Mouse (Mus musculus) embryonic facial prominence, embryonic 12.5 days (tissue): ENCODE results near the gene Wnk1. TPM values are rescaled to one million over a fixed set of nuclear protein-coding genes. Genes with fewer than 3 reads are reported as not detected.

Experiments
- ATAC-seq: fragments of 200-750 bp; cut with Nextera tagmentation; 2 replicates; pipeline ENCODE4 v1.8.0; 2017; ENCODE audit not compliant: insufficient number of reproducible peaks, insufficient read depth, low FRiP score, low TSS enrichment
- H3K27ac ChIP-seq: fragments of 300-500 bp; sonication (generic); 2 replicates; pipeline ENCODE4 v1.5.1; 2016; ENCODE audit warnings: mild to moderate bottlenecking
- H3K27me3 ChIP-seq: fragments of 300-500 bp; sonication (generic); 2 replicates; pipeline ENCODE4 v1.6.1; 2016; ENCODE audit warnings: mild to moderate bottlenecking, moderate library complexity
- H3K36me3 ChIP-seq: fragments of 300-500 bp; sonication (generic); 2 replicates; pipeline ENCODE4 v1.6.1; 2016; ENCODE audit warnings: mild to moderate bottlenecking
- H3K4me1 ChIP-seq: fragments of 300-500 bp; sonication (generic); 2 replicates; pipeline ENCODE4 v1.6.1; 2016
- H3K4me2 ChIP-seq: fragments of 300-500 bp; sonication (generic); replicated peaks from 2 replicates; pipeline ENCODE4 v1.6.1; 2016; ENCODE audit warnings: mild to moderate bottlenecking, moderate library complexity
- H3K4me3 ChIP-seq: fragments of 300-500 bp; sonication (generic); 2 replicates; pipeline ENCODE4 v1.5.1; 2016; ENCODE audit warnings: mild to moderate bottlenecking
- H3K9ac ChIP-seq: fragments of 300-500 bp; sonication (generic); 2 replicates; pipeline ENCODE4 v1.6.1; 2016; ENCODE audit warnings: mild to moderate bottlenecking, moderate library complexity
- H3K9me3 ChIP-seq: fragments of 300-500 bp; sonication (generic); 2 replicates; pipeline ENCODE4 v1.6.1; 2016; ENCODE audit warnings: mild to moderate bottlenecking, moderate library complexity
- WGBS: fragments of 180-500 bp; shearing (Covaris S2); methylation state at CpG from one replicate; pipeline ENCODE4 v1.1.7; 2016; 5-methylcytosine and 5-hydroxymethylcytosine counted together
- polyA plus RNA-seq: library from polyadenylated mRNA; unstranded; fragments of >200 nt; fragmentation: Nextera tagmentation; extraction: Ambion mirVana; gene quantifications from 2 replicates; pipeline ENCODE4 v1.2.1, GENCODE M21; 2016

The Wnk1 gene
- polyA plus RNA-seq, 1 experiment from 2014 or later, result 60.3 TPM

DNA sequence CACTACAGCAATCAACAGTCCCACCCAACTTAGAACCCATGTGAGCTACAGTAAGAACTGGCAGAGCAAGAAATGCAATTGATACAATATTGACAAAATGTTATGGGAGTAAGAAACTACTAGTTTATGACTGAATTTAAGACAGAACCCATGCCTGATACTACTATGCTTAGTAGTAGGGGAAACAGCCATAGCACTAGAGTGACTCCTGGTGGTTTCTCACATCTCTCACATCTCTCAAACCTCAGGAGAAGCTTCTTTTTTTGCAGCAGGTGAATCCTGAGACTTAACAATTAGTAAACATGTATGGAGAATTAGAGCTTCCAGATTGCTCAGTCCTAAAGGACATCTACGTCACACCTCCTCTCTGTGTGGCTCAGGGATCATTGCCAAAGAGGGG lies 42.0 kb downstream of the Wnk1 start:
- Histone ChIP-seq H3K4me1 (no peaks in the 10 kb centered on the region), H3K27me3 (no peaks in the 10 kb centered on the region), H3K4me2 (no peak overlapping the region), H3K4me3 (no peak overlapping the region), H3K36me3 (peaks cover 12% of the 10 kb centered on the region; the same call in 1 of the 2 replicates), H3K9ac (no peak overlapping the region), H3K27ac (no peak overlapping the region), H3K9me3 (no peaks in the 10 kb centered on the region)
- 91% methylated on average over 1 of the region's 1 CpGs for WGBS
- ATAC-seq, result no peak

DNA sequence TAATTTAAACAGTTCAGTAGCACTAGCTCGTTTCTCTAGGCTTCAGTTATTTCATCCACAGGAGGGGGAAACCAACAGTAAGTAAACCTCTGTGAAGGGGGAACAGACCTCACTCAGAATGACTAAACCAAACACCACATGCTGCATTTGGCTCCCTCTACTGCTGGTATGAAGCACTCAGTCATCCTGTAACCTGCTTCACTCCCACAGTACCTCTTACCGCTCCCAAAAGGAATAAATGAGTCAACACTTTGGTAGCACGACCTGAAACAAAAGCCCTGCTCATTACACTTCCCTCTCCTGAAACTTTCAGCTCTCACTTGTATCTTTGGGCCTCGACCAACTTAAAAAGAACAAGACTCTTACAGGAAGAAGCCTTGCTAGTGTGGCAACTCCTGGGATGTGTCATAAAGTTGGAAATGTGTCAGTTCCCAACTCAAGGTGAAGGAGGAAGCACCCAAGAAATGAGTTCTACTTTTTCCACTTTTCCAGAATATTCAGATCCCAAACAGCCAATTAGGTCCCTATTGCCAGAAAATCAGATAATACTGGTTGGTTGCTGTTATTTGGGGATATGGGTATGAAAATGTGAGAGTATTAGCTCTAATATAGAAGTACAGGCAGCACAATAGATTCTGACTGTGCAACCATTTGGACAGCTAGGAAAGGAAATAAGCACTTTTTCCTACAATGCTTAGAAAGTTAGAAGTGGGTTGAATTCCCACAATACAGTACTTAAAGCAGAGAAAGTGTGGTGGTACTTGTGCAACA lies 114.1 kb downstream of the Wnk1 start:
- Histone ChIP-seq H3K4me2 (no peak overlapping the region), H3K27me3 (no peaks in the 10 kb centered on the region), H3K4me3 (no peak overlapping the region), H3K4me1 (no peaks in the 10 kb centered on the region), H3K36me3 (peaks cover 69% of the 10 kb centered on the region), H3K9me3 (no peaks in the 10 kb centered on the region), H3K9ac (no peak overlapping the region), H3K27ac (no peak overlapping the region)
- WGBS, result 55% methylated on average over 4 of the region's 4 CpGs
- ATAC-seq, result no peak

DNA sequence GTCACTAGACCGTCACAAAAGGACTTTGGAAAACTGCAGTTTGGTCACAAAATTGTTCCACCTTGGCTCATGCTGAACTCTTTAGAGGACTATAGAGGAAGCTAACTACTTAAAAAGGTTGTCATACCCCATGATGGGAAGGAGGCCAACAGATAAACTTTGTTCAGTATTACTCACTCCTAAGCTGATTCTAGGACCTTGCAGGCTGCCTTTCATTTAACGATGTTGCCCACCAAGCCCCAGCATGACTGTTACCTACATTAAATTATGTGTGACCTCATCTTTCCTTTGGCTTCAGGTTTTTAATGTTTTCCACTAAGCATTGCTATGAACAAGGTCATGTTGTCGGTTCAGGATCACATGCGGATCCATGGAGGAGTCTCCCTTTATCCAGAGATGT lies 115.9 kb downstream of the Wnk1 start:
- no peak overlapping the region for H3K27ac ChIP-seq
- no peak for ATAC-seq

DNA sequence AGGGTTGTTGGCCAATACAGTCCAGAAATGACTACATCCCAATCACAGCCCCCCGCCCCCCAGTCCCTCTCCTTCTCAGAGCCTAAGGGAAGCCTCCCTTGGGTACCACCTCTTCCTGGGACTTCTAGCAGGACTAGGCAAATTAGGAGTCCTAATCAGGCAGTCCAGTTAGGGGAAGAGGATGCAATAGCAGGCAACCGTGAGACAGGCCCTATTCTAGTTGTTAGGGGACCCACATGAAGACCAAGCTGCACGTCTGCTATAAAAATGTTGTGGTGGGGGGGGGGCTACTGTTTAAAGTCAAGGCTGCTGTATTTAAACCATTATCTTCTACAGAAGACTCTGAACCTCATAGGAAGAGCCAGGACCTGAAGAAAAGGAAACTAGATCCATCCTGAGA lies 116.3 kb downstream of the Wnk1 start:
- H3K4me3 ChIP-seq, result no peak overlapping the region
- H3K36me3 ChIP-seq, result peaks cover 62% of the 10 kb centered on the region
- H3K4me1 ChIP-seq, result no peaks in the 10 kb centered on the region
- WGBS, result 90% methylated on average over 3 of the region's 3 CpGs
- H3K9ac ChIP-seq, result no peak overlapping the region
- no peak overlapping the region for H3K4me2 ChIP-seq
- no peaks in the 10 kb centered on the region for H3K9me3 ChIP-seq
- no peak for ATAC-seq
- H3K27me3 ChIP-seq, result no peaks in the 10 kb centered on the region
- H3K27ac ChIP-seq, result no peak overlapping the region

More for the DNA sequence above, 115.9 kb downstream of the Wnk1 start:
- no peak overlapping the region for H3K9ac ChIP-seq
- H3K27me3 ChIP-seq, result no peaks in the 10 kb centered on the region
- H3K4me3 ChIP-seq, result no peak overlapping the region
- peaks cover 66% of the 10 kb centered on the region for H3K36me3 ChIP-seq
- H3K9me3 ChIP-seq, result no peaks in the 10 kb centered on the region
- no peaks in the 10 kb centered on the region for H3K4me1 ChIP-seq
- H3K4me2 ChIP-seq, result no peak overlapping the region
- 92% methylated on average over 4 of the region's 4 CpGs for WGBS

DNA sequence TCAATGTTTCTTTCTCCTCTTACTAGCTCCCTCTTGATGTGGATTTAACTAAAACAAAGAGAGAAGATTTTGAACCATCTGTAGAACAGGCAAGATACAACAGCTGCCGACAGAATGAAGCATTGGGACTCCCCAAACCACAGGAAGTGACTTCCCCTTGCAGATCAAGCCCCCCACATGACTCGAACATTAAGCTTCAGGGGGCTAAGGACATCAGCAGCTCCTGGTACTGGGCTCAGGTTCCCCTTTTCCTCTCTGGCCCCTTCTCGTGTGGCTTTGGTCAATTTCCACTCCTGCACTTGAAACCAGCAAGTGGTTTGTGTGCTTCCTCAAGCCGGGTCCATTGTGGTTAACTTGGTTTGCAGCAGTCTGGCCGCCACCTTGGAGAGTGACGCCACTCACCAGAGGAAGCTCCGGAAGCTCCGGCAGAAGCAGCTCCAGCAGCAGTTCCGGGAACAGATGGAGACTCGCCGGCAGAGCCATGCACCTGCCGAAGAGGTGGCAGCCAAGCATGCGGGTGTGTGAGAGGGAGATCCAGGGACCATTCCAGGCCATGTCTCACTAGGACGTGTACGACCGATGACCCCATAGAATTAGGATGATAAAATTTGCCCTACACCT lies 119.8 kb downstream of the Wnk1 start:
- Histone ChIP-seq H3K4me2 (no peak overlapping the region), H3K4me1 (no peaks in the 10 kb centered on the region), H3K36me3 (peaks cover 60% of the 10 kb centered on the region), H3K9me3 (no peaks in the 10 kb centered on the region), H3K27me3 (no peaks in the 10 kb centered on the region), H3K9ac (no peak overlapping the region), H3K4me3 (no peak overlapping the region), H3K27ac (no peak overlapping the region)
- 88% methylated on average over 16 of the region's 16 CpGs for WGBS
- ATAC-seq, result no peak

DNA sequence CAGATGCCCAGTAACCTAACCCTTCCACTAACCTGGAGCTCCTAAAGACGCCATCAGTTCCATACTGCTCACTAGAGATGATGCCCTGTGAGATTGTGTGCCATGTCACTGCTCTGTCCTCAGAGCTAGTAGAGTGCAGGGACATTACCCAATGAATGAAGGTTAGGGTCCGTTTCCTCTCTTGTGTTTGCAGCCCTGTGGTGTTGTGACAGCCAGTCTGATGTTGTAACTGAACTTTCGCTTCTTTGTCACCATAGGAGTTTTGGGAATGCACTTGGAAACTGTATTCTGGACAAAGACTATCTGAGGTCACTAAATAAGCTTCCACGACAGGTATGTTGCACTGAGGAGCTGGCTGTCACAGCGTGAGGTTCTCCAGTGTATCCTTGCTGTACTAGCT lies 122.8 kb downstream of the Wnk1 start:
- no peak overlapping the region for H3K4me2 ChIP-seq
- no peak overlapping the region for H3K4me3 ChIP-seq
- no peaks in the 10 kb centered on the region for H3K9me3 ChIP-seq
- H3K9ac ChIP-seq, result no peak overlapping the region
- no peaks in the 10 kb centered on the region for H3K27me3 ChIP-seq
- ATAC-seq, result no peak
- 93% methylated on average over 5 of the region's 5 CpGs for WGBS
- H3K27ac ChIP-seq, result no peak overlapping the region
- peaks cover 70% of the 10 kb centered on the region for H3K36me3 ChIP-seq
- no peaks in the 10 kb centered on the region for H3K4me1 ChIP-seq

DNA sequence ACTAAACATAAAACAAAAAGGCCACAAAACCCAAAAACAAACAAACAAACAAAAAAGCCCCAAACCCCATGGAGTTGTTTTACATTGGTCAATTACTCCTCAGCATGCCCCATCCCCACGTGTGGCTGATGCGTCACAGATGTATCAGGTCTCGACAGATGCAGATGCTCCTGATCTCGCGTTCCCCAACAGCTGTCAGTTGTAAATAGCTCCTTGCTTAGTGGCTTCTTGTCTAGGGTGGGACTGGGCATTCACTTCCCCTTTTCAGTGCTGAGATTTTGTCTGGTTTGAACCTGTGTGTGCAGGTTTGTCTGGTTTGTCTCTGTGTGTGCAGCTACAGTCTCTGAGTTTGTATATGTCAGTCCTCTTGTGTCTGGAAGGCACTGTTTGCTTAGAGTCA lies 126.4 kb downstream of the Wnk1 start:
- Histone ChIP-seq H3K4me3 (no peak overlapping the region), H3K9me3 (no peaks in the 10 kb centered on the region), H3K9ac (no peak overlapping the region), H3K27ac (no peak overlapping the region), H3K27me3 (no peaks in the 10 kb centered on the region), H3K4me1 (no peaks in the 10 kb centered on the region), H3K4me2 (no peak overlapping the region), H3K36me3 (peaks cover 49% of the 10 kb centered on the region)
- WGBS, result 74% methylated on average over 5 of the region's 5 CpGs
- ATAC-seq, result no peak

DNA sequence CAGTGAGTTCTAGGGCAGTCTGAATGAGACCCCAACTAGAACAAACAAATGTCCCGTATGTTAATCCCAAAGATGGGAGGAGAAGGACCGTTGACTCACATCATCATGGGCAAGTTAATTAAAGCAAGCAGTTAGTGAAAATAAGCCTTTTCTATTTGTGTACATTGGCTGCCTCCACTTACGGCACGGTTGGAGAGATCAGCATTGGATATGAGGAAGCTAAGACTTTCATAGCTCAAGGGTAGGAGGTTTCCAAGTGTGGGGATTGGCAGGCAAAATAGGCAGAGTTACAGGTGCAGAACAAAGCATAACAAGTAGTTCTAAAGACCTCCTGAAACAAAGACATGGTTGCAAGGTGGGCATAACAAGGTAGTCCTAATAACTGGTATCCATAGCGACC lies 133.0 kb downstream of the Wnk1 start:
- H3K4me3 ChIP-seq, result no peak overlapping the region
- H3K27me3 ChIP-seq, result no peaks in the 10 kb centered on the region
- no peak overlapping the region for H3K4me2 ChIP-seq
- H3K27ac ChIP-seq, result no peak overlapping the region
- no peaks in the 10 kb centered on the region for H3K36me3 ChIP-seq
- WGBS, result 84% methylated on average over 5 of the region's 5 CpGs
- peaks cover 7% of the 10 kb centered on the region; the same call in 1 of the 2 replicates for H3K4me1 ChIP-seq
- ATAC-seq, result no peak
- no peak overlapping the region for H3K9ac ChIP-seq
- H3K9me3 ChIP-seq, result no peaks in the 10 kb centered on the region

DNA sequence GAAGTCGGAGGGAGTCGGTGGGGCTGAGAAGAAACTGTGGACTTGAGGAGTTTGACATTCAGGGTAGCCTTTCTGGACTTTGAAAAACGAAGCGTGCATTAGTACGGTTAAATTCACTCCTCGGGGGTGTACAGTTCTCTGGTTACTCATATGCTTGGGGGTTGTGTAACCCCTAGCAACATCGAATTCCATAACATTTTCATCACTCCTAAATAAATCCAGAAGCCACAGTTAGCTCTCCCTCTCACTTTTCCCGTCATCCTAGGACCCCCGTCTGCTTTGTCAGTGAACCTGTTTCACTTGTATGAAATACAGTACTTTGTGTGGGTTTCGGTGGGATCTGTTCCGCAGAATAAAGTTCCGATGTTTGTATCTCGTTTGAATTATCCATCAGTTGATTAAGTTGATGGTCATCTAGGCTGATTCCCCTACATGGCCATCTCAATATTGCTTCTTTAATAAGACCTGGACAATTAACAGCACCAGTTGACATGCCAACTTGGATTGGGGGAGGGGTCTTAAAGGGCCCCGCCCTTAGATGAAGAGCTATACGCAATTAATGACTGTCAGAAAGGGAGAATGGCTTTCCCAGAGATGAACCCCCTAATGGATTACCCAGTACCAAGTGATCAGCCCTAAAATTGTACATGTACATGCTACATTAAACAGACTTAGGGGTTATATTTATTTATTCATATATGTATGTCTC lies 135.2 kb downstream of the Wnk1 start:
- H3K9ac ChIP-seq, result peak overlapping the region; percentile 91
- no peaks in the 10 kb centered on the region for H3K36me3 ChIP-seq
- ATAC-seq, result no peak
- H3K4me1 ChIP-seq, result peaks cover 7% of the 10 kb centered on the region; the same call in 1 of the 2 replicates
- H3K27me3 ChIP-seq, result no peaks in the 10 kb centered on the region
- H3K4me2 ChIP-seq, result peak overlapping the region; percentile 68
- 19% methylated on average over 15 of the region's 15 CpGs for WGBS
- no peaks in the 10 kb centered on the region for H3K9me3 ChIP-seq
- peak overlapping the region; percentile 88 for H3K4me3 ChIP-seq
- peak overlapping the region; percentile 95 for H3K27ac ChIP-seq

DNA sequence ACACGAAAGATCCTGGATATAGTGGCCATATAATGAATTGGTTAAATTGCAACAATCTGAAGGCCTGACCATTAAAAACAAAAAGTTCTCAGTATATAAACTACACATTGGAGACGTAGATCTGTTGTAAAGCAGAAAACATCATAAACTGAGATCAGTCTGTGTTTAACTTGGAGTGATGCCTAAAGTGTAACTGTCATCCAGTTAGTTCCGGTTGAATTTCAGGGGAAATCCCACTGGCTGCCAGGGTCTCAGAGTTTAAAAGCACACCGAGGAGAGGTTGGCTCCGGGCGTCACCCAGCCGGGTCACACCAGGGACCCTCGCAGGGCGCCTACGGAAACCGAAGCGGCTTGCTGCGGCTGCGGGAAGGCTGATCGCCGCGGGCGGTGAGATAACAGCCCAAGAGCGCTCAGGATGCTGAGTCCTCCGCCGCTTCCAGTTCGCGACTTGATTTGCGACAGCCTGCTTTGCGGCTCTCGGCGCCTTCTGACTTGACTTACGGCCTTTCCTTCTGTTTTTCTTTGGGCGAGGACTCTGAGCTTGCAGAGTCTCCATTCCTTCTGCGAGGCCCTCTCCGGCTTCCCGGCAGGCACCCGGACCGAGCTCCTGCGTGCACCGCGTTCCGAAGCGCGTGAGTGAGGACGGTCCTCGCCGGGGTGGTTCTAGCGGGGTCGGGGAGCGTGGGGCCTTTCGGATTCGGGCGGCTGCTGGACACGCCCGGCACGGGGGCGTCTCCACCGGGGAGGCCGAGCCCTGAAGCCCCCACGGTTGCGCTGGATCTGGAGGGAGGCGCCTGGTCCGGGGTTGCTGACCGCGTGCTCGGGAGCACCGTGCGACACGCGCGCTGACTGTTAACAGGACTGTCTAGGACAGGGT lies 136.0 kb downstream of the Wnk1 start, which contains the start of gene Rad52:
TSS of gene Rad52 (plus strand) at position 495 of the 877 bp plus-strand sequence.
- WGBS, result 1% methylated on average over 67 of the region's 67 CpGs

DNA sequence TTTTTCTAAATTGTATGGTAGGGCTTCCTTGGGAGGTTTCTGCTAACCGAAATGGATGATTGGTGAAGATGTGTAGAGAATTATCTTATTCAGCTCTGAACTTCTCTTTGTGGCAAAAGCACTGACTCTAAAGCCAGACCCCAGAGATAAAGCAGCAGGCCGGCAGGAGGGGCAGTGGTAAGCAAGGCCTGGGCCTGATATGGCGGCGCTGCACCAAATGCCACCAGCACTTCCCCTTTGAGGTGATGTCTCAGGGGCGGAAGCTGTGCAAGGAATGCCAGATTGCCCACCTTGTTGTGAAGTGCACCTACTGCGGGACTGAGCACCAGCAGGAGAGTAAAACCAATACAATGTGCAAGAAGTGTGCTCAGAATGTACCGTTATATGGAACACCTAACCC lies 145.8 kb downstream of the Wnk1 start:
- no peak overlapping the region for H3K4me3 ChIP-seq
- no peak overlapping the region for H3K27ac ChIP-seq
- H3K9ac ChIP-seq, result no peak overlapping the region
- WGBS, result 87% methylated on average over 7 of the region's 7 CpGs
- H3K4me2 ChIP-seq, result no peak overlapping the region
- H3K9me3 ChIP-seq, result no peaks in the 10 kb centered on the region
- no peaks in the 10 kb centered on the region for H3K4me1 ChIP-seq
- 0 out of 2 replicates have a peak, but pooled peaks cover 3% of the 10 kb centered on the region for H3K27me3 ChIP-seq
- H3K36me3 ChIP-seq, result no peaks in the 10 kb centered on the region
- ATAC-seq, result no peak

More for the DNA sequence above, 136.0 kb downstream of the Wnk1 start, which contains the start of gene Rad52:
- Histone ChIP-seq H3K9me3 (no peaks in the 10 kb centered on the region), H3K27me3 (no peaks in the 10 kb centered on the region), H3K4me1 (peaks cover 7% of the 10 kb centered on the region; the same call in 1 of the 2 replicates), H3K36me3 (no peaks in the 10 kb centered on the region), H3K4me3 (peak within 1 kb of the TSS; percentile 88), H3K27ac (peak within 1 kb of the TSS; percentile 95), H3K4me2 (peak within 1 kb of the TSS; percentile 68), H3K9ac (peak within 1 kb of the TSS; percentile 91)
- peak; percentile 88 for ATAC-seq
